Mouse (Mus musculus): ENCODE measurements around the gene Esd. TPM values are rescaled to one million over a fixed set of nuclear protein-coding genes. Genes with fewer than 3 reads are reported as not detected.

The Esd gene
- polyA plus RNA-seq (2017; shearing (Covaris generic)) = 93.9 TPM

GRCm38 (mm10) chr14:74732079-74732783 lies at the start of gene Esd:
Esd (plus strand) TSS chr14:74732297.

Other genes starting within 250 kb of the Esd start
- 0.06 TPM for gene Htr2a, start 91.5 kb upstream of the Esd start, polyA plus RNA-seq (2017; shearing (Covaris generic))
- gene Lrch1, start 215.6 kb downstream of the Esd start, polyA plus RNA-seq (2017; shearing (Covaris generic)) = 64.1 TPM

All from naive thymus-derived CD4-positive, alpha-beta T cell, adult 5 months (primary cell).